In genomic region chr2:170204768-170205514, GRCm38 (mm10) we compare ENCODE assay signal across 8 mouse cellular contexts. TPM values are rescaled to one million over a fixed set of nuclear protein-coding genes. Genes with fewer than 3 reads are reported as not detected.
DNase-seq lines count a peak whose midpoint lies in the region; ATAC-seq lines count a peak whose summit lies in the region.

No protein-coding gene starts in this region.

- H3K4me1 ChIP-seq in kidney, embryonic 15.5 days: peaks cover 35% of the 10 kb centered on the region

- no peaks in the 10 kb centered on the region for H3K36me3 ChIP-seq in kidney, embryonic 15.5 days
- H3K36me3 ChIP-seq in macrophage (ENCODE audit: inconsistent target): no peaks in the 10 kb centered on the region

- 25% methylated on average over 10 of the region's 10 CpGs for WGBS in kidney, embryonic 15.5 days
- 9% methylated on average over 10 of the region's 10 CpGs for WGBS in macrophage (ENCODE audit: missing documents)

- H3K9ac ChIP-seq in kidney, embryonic 15.5 days: 0 out of 2 replicates have a peak overlapping the region, but pooled peaks have one; percentile 21

- no peak for DNase-seq in kidney, adult 11 months
- DNase-seq in adrenal gland, adult 2 months: no peak
- no peak for DNase-seq in right cerebral cortex, postnatal 4 days
- DNase-seq in cerebellum, adult 9-11 months: no peak

- H3K27ac ChIP-seq in kidney, embryonic 15.5 days: peak overlapping the region; percentile 83
- H3K27ac ChIP-seq in macrophage: peak overlapping the region; percentile 86

- peak overlapping the region; percentile 38 for H3K4me3 ChIP-seq in kidney, embryonic 15.5 days (replicated peaks)
- peak overlapping the region; percentile 20; the same call in 1 of the 2 replicates for H3K4me3 ChIP-seq in macrophage (ENCODE audit: inconsistent target)

- no peaks in the 10 kb centered on the region for H3K27me3 ChIP-seq in kidney, embryonic 15.5 days

- H3K79me2 ChIP-seq in macrophage (ENCODE audit: inconsistent target): no peaks in the 10 kb centered on the region

- H3K9me3 ChIP-seq in kidney, embryonic 15.5 days (replicated peaks): no peaks in the 10 kb centered on the region

- peak overlapping the region; percentile 69 for H3K4me2 ChIP-seq in kidney, embryonic 15.5 days

- no peak for ATAC-seq in kidney, embryonic 15.5 days (replicated peaks; ENCODE audit: low FRiP score)
- ATAC-seq in activated CD4-positive, CD25-positive, alpha-beta regulatory T cell, adult 4 months: peak; percentile 53
- ATAC-seq in hematopoietic stem cell, adult 5-6 weeks (replicated peaks in 1 of 2; ENCODE audit: insufficient read depth in 1 of 2, low FRiP score in 2 of 2, low TSS enrichment in 1 of 2, low read depth in 1 of 2, poor library complexity in 2 of 2, severe bottlenecking in 2 of 2): peak; percentile 44 to 72; a peak in 3 of 4 replicates

RNA-seq across cellular contexts. Expression of gene Zfp217, which starts 57.0 kb away (rescaled TPM):
- polyA plus RNA-seq in kidney, embryonic 15.5 days (2015; fragmentation: Nextera tagmentation; extraction: Ambion mirVana): 4.7 and 5.0 TPM in 2 replicates
- polyA plus RNA-seq in activated CD4-positive, CD25-positive, alpha-beta regulatory T cell, adult 4 months (2017; shearing (Covaris generic)): 10 to 100 TPM in 1 of 2 experiments, 1 to 10 TPM in 1; 9.1 to 10.4 TPM
- total RNA-seq in hematopoietic stem cell, adult 5-6 weeks (2017): 35.4 and 39.5 TPM in 2 replicates
- 10 to 100 TPM; 28.8 to 85.5 (median 55.0) TPM for total RNA-seq in macrophage (2018; cell fraction: chromatin; rRNA removed)
- total RNA-seq in macrophage (2018; cell fraction: cytosol; rRNA removed): 10 to 100 TPM in 25 of 26 experiments, 1 to 10 TPM in 1; 8.5 to 44.7 (median 31.6) TPM
- 100 to 1,000 TPM in 1 of 26 experiments, 10 to 100 TPM in 25; 26.3 to 107 (median 56.6) TPM for total RNA-seq in macrophage (2018; cell fraction: nucleus; rRNA removed)
- 14.1 to 29.4 TPM (median 16.9 TPM) in 3 replicates for polyA plus RNA-seq in macrophage (2018)
- total RNA-seq in adrenal gland, adult 2 months (2021): 10 to 100 TPM; 16.4 to 23.1 TPM
- polyA plus RNA-seq in adrenal gland, adult 2 months (2012; rRNA removed): 10.1 and 10.8 TPM in 2 replicates
